Mouse (Mus musculus) left cerebral cortex, adult 9 months (tissue): ENCODE data around the gene Fbxl12.
"Not testable (repeated sequence)": the region's sequence is repeated elsewhere in the genome, so short reads cannot be mapped to it uniquely, and the experiment has no call there.

Experiments used
- DNase-seq, 2 experiments: peaks; one replicate each; pipeline ENCODE4 v3.0.0; 2022; ENCODE audit warnings: low spot score in 2 of 2

The Fbxl12 gene

GRCm38 (mm10) chr9:20652260-20652658 lies 7.7 kb upstream of the Fbxl12 start:
- no peak for DNase-seq

GRCm38 (mm10) chr9:20651602-20652259 lies 7.2 kb upstream of the Fbxl12 start, which contains the start of gene Pin1:
Gene Pin1 (plus strand): TSS chr9:20652095.
- peak; percentile 100 for DNase-seq

GRCm38 (mm10) chr9:20645121-20645520 lies 554 bp upstream of the Fbxl12 start:
- no peak for DNase-seq

- DNase-seq, result no peak
Observed at GRCm38 (mm10) chr9:20643781-20644180, 786 bp downstream of the Fbxl12 start.

- peak in 1 of 2 experiments; percentile 72 for DNase-seq
Observed at GRCm38 (mm10) chr9:20642896-20643466, 1.6 kb downstream of the Fbxl12 start.

GRCm38 (mm10) chr9:20642101-20642895 lies 2.3 kb downstream of the Fbxl12 start, which contains the start of gene Ubl5:
Gene Ubl5 (plus strand): TSS chr9:20642878.
- no peak for DNase-seq

GRCm38 (mm10) chr9:20641501-20641900 lies 3.1 kb downstream of the Fbxl12 start:
- DNase-seq, result no peak

GRCm38 (mm10) chr9:20639486-20639885 lies 5.1 kb downstream of the Fbxl12 start:
- no peak for DNase-seq

GRCm38 (mm10) chr9:20638552-20638951 lies 6.0 kb downstream of the Fbxl12 start:
- no peak for DNase-seq

GRCm38 (mm10) chr9:20636790-20637189 lies 7.8 kb downstream of the Fbxl12 start:
- no peak for DNase-seq

GRCm38 (mm10) chr9:20636256-20636655 lies 8.3 kb downstream of the Fbxl12 start:
- no peak for DNase-seq

- not testable (repeated sequence) for DNase-seq
Observed at GRCm38 (mm10) chr9:20635676-20636075, 8.9 kb downstream of the Fbxl12 start.

- no peak for DNase-seq
Observed at GRCm38 (mm10) chr9:20631332-20631731, 13.2 kb downstream of the Fbxl12 start.

GRCm38 (mm10) chr9:20616685-20617084 lies 27.9 kb downstream of the Fbxl12 start:
- no peak for DNase-seq

- no peak for DNase-seq
Observed at GRCm38 (mm10) chr9:20611976-20612375, 32.6 kb downstream of the Fbxl12 start.

- DNase-seq, result no peak
Observed at GRCm38 (mm10) chr9:20609831-20610464, 34.6 kb downstream of the Fbxl12 start.

- peak; percentile 74 to 88 for DNase-seq
Observed at GRCm38 (mm10) chr9:20607100-20607974, 37.2 kb downstream of the Fbxl12 start.

- no peak for DNase-seq
Observed at GRCm38 (mm10) chr9:20606269-20606668, 38.3 kb downstream of the Fbxl12 start.

GRCm38 (mm10) chr9:20601270-20601669 lies 43.3 kb downstream of the Fbxl12 start:
- no peak for DNase-seq

- peak; percentile 98 to 100 for DNase-seq
Observed at GRCm38 (mm10) chr9:20581175-20581634, 63.4 kb downstream of the Fbxl12 start, which contains the start of gene Zfp846. Gene Zfp846 (plus strand): TSS chr9:20581291.

- no peak for DNase-seq
Observed at GRCm38 (mm10) chr9:20576591-20576990, 68.0 kb downstream of the Fbxl12 start.
